Mouse (Mus musculus) embryo, embryonic 11 days (tissue): ENCODE data around the gene Gm16368.
A peak's percentile ranks its signal among the peaks of the same experiment; 100 is the strongest.
"Not testable (repeated sequence)": the region's sequence is repeated elsewhere in the genome, so short reads cannot be mapped to it uniquely, and the experiment has no call there.

Experiments
- DNase-seq: peaks from one replicate; pipeline ENCODE4 v3.0.0-alpha.2; 2015

Gene Gm16368

DNA sequence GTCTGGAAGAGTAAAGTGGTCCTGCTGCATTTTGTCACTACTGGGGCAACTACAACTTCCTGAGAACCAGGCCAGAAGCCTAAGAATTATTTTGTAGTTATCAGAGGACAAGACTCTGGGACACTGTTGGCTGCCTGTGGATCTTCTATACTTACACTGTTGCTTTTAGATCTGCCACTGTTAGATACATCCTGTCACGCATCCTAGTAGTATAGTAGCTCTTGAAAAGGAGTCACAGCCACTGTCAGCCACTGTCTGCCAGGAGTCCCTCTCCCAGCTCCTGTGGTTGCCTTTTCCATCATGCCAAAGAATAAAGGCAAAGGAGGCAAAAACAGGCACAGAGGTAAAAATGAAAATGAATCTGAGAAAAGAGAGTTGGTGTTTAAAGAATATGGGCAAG, at the start of gene Gm16368:
Gm16368 (plus strand) TSS at position 301 of the 400 bp plus-strand sequence.
- not testable (repeated sequence) for DNase-seq

DNA sequence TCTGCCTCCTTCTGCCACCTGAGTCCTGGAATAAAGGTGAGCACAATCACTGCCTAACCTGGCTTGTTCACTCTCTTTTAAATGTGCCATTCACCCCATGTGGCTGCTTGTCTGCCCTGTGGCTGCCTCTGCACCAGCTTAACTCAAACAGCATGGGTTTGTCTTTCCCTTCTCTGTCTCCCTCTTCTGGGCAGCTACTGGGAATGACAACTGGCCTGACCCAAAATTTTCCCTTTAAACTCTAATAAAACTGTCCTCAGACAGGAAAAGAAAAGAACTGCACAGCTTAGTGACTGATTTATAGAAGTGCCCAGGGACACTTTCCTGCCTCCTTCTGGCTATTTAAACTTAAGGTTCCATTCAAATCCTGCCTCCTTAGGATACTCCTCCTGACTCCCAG, 44.4 kb upstream of the Gm16368 start:
- peak; percentile 0 for DNase-seq

- DNase-seq: not testable (repeated sequence)
Measured at GRCm38 (mm10) chr12:88039703-88040102, 43.8 kb upstream of the Gm16368 start.

- DNase-seq: not testable (repeated sequence)
Measured at GRCm38 (mm10) chr12:88045226-88045625, 38.3 kb upstream of the Gm16368 start.
